Mouse (Mus musculus): ENCODE measurements around the gene Cdipt. TPM values are rescaled to one million over a fixed set of nuclear protein-coding genes. Genes with fewer than 3 reads are reported as not detected.

The Cdipt gene
- total and polyA plus RNA-seq, 3 experiments, result 98.4 to 151 TPM; not detected in 1

DNA sequence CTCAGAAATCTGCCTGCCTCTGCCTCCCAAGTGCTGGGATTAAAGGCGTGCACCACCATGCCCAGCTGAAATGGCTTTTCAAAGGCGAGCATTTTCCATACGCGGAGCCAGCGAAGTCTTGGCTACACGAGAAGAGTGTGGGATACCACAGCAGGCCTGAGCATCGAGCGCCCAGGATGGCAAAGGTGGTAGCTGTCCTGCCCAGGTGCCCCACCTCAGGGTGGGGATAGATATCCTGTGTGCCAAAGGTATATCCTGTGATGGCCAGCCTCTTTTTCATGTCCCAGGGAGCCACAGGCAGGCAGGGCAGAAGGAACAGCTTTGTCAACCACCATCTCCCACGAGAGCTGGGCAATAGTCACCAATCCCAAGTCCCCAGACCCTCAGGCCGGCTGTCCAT is 37.1 kb downstream of the Cdipt start:
- Histone ChIP-seq H3K79me2 (ENCODE audit: control insufficient read depth, insufficient read depth, low read length, poor library complexity) (peaks cover 36% of the 10 kb centered on the region), H3K36me3 (ENCODE audit: control insufficient read depth in 1 of 2, insufficient read depth in 2 of 2, low read length in 2 of 2) (peaks cover 0 to 29% of the 10 kb centered on the region in 2 experiments; a peak in 2 of 4 replicates), H3K9me3 (replicated peaks; ENCODE audit: insufficient read depth, low read length) (no peaks in the 10 kb centered on the region), H3K9ac (ENCODE audit: control insufficient read depth, low read depth, low read length, poor library complexity, severe bottlenecking) (no peak overlapping the region), H3K27ac (ENCODE audit: control insufficient read depth, low read depth, low read length) (no peak overlapping the region), H3K4me3 (ENCODE audit: control insufficient read depth in 1 of 2, insufficient read depth in 1 of 2, low read depth in 2 of 2, low read length in 2 of 2) (no peak overlapping the region), H3K27me3 (ENCODE audit: control insufficient read depth in 1 of 2, insufficient read depth in 2 of 2, low read length in 2 of 2) (no peaks in the 10 kb centered on the region), H3K4me1 (ENCODE audit: control insufficient read depth in 1 of 2, insufficient read depth in 2 of 2, low read length in 2 of 2) (peaks cover 7 to 31% of the 10 kb centered on the region in 2 experiments)
- no peak for TF ChIP-seq BHLHE40 (IDR thresholded peaks at IDR 0.05; ENCODE audit: borderline replicate concordance, low read depth, low read length)
- TF ChIP-seq ZC3H11A (IDR thresholded peaks at IDR 0.05; ENCODE audit: low read depth, low read length), result no peak
- TF ChIP-seq MAX (IDR thresholded peaks at IDR 0.05; ENCODE audit: low read length), result no peak
- TF ChIP-seq MXI1 (IDR thresholded peaks at IDR 0.05; ENCODE audit: low read depth, low read length), result no peak
- TF ChIP-seq USF1 (IDR thresholded peaks at IDR 0.05; ENCODE audit: low read depth, low read length), result no peak
- TF ChIP-seq TAL1 (IDR thresholded peaks at IDR 0.05; ENCODE audit: low read length), result no peak
- no peak for TF ChIP-seq EP300 (IDR thresholded peaks at IDR 0.05; ENCODE audit: low read depth in 1 of 2, low read length in 2 of 2)
- no peak for TF ChIP-seq NELFE (IDR thresholded peaks at IDR 0.05; ENCODE audit: low read depth, low read length)
- no peak for TF ChIP-seq ZMIZ1 (IDR thresholded peaks at IDR 0.05; ENCODE audit: low read depth, low read length)
- TF ChIP-seq GATA1 (IDR thresholded peaks at IDR 0.05; ENCODE audit: low read depth, low read length), result no peak
- DNase-seq (ENCODE audit: low read depth, low spot score), result no peak

DNA sequence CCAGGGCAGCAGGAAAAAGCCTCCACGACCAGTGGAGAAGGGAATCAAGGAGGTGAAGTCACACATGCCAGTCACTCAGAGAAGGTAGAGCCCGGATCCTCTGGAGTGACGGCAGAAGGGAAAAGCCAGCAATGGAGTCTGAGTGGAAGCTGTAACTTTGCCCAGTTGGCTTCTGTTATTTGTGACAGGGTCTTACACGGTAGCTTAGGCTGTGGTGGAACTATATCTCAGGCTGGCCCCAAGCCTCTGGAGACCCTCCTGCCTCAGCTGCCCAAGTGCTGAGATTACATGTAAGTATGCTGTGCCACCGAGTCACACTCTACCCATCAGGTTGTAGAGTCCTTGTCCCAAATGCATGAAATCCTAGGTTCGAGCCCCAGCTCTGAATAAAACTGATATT is 37.7 kb downstream of the Cdipt start:
- Histone ChIP-seq H3K4me3 (ENCODE audit: control insufficient read depth in 1 of 2, insufficient read depth in 1 of 2, low read depth in 2 of 2, low read length in 2 of 2) (no peak overlapping the region), H3K9ac (ENCODE audit: control insufficient read depth, low read depth, low read length, poor library complexity, severe bottlenecking) (no peak overlapping the region), H3K36me3 (ENCODE audit: control insufficient read depth in 1 of 2, insufficient read depth in 2 of 2, low read length in 2 of 2) (peaks cover 0 to 24% of the 10 kb centered on the region in 2 experiments; a peak in 2 of 4 replicates), H3K27me3 (ENCODE audit: control insufficient read depth in 1 of 2, insufficient read depth in 2 of 2, low read length in 2 of 2) (no peaks in the 10 kb centered on the region), H3K79me2 (ENCODE audit: control insufficient read depth, insufficient read depth, low read length, poor library complexity) (peaks cover 36% of the 10 kb centered on the region), H3K27ac (ENCODE audit: control insufficient read depth, low read depth, low read length) (no peak overlapping the region), H3K9me3 (replicated peaks; ENCODE audit: insufficient read depth, low read length) (no peaks in the 10 kb centered on the region), H3K4me1 (ENCODE audit: control insufficient read depth in 1 of 2, insufficient read depth in 2 of 2, low read length in 2 of 2) (peaks cover 3 to 27% of the 10 kb centered on the region in 2 experiments)
- TF ChIP-seq GABPA (IDR thresholded peaks at IDR 0.05; ENCODE audit: low read depth, low read length) (no peak), SIN3A (IDR thresholded peaks at IDR 0.05; ENCODE audit: low read length) (no peak), E2F4 (IDR thresholded peaks at IDR 0.05; ENCODE audit: borderline replicate concordance, low read depth, low read length) (no peak), POLR2A (IDR thresholded peaks at IDR 0.05; ENCODE audit: control insufficient read depth in 1 of 2, insufficient read depth in 1 of 2, low read depth in 1 of 2, low read length in 2 of 2, poor library complexity in 1 of 2) (no peak), UBTF (IDR thresholded peaks at IDR 0.05; ENCODE audit: borderline replicate concordance, insufficient read depth, low read depth, low read length) (no peak), BHLHE40 (IDR thresholded peaks at IDR 0.05; ENCODE audit: borderline replicate concordance, low read depth, low read length) (no peak), TAL1 (IDR thresholded peaks at IDR 0.05; ENCODE audit: low read length) (no peak), SMC3 (IDR thresholded peaks at IDR 0.05; ENCODE audit: low read depth, low read length) (no peak), USF1 (IDR thresholded peaks at IDR 0.05; ENCODE audit: low read depth, low read length) (no peak), MEF2A (IDR thresholded peaks at IDR 0.05; ENCODE audit: extremely low read depth, insufficient replicate concordance, low read depth, low read length, poor library complexity, severe bottlenecking) (no peak), NELFE (IDR thresholded peaks at IDR 0.05; ENCODE audit: low read depth, low read length) (no peak), ETS1 (IDR thresholded peaks at IDR 0.05; ENCODE audit: low read depth, low read length) (no peak)
- no peak for DNase-seq (ENCODE audit: low read depth, low spot score)
